8 mouse cellular contexts compared by ENCODE assay signal in genomic region chr12:118301072-118301865, GRCm38 (mm10). TPM values are rescaled to one million over a fixed set of nuclear protein-coding genes. Genes with fewer than 3 reads are reported as not detected.
DNase-seq lines count a peak whose midpoint lies in the region; ATAC-seq and TF ChIP-seq lines count a peak whose summit lies in the region.

TSS of gene Sp4 (minus strand) at chr12:118301440.

- peak within 1 kb of the TSS; percentile 93 to 98 for H3K4me3 ChIP-seq in ES-E14 (ENCODE audit: insufficient read depth in 1 of 2, low read depth in 1 of 2, low read length in 2 of 2, poor library complexity in 1 of 2, severe bottlenecking in 1 of 2)
- peak within 1 kb of the TSS; percentile 73 for H3K4me3 ChIP-seq in forebrain, embryonic 15.5 days
- peak within 1 kb of the TSS; percentile 95 for H3K4me3 ChIP-seq in lung, adult 2 months (replicated peaks; ENCODE audit: extremely low read depth, low read depth, low read length)

- H3K27me3 ChIP-seq in forebrain, embryonic 15.5 days, result no peaks in the 10 kb centered on the region

- in situ Hi-C loops in ES-E14 (cut with MboI; ENCODE audit: low sequenced_read_pairs in 2 of 2, unreplicated experiment in 2 of 2), result no loop called here

- H3K9ac ChIP-seq in ES-E14 (ENCODE audit: insufficient read depth, low read depth, low read length, poor library complexity, severe bottlenecking), result peak within 1 kb of the TSS; percentile 96
- H3K9ac ChIP-seq in forebrain, embryonic 15.5 days (replicated peaks), result peak within 1 kb of the TSS; percentile 74

- H3K9me3 ChIP-seq in ES-E14 (ENCODE audit: control insufficient read depth, insufficient read depth, low read depth, low read length), result no peaks in the 10 kb centered on the region
- no peaks in the 10 kb centered on the region for H3K9me3 ChIP-seq in forebrain, embryonic 15.5 days

- H3K4me2 ChIP-seq in forebrain, embryonic 15.5 days (replicated peaks), result peak within 1 kb of the TSS; percentile 62

- peak; percentile 91 for ATAC-seq in forebrain, embryonic 15.5 days (replicated peaks)
- peak; percentile 61 for ATAC-seq in neutrophil, adult 5-6 weeks (ENCODE audit: extremely low read depth, insufficient number of reproducible peaks, low FRiP score, poor library complexity, severe bottlenecking)

- 0 out of 4 replicates have a peak, but pooled peaks cover 0 to 2% of the 10 kb centered on the region in 2 experiments for H3K4me1 ChIP-seq in ES-E14 (ENCODE audit: control insufficient read depth in 2 of 2, insufficient read depth in 2 of 2, low read length in 2 of 2, poor library complexity in 1 of 2)
- H3K4me1 ChIP-seq in forebrain, embryonic 15.5 days, result peaks cover 41% of the 10 kb centered on the region
- H3K4me1 ChIP-seq in lung, adult 2 months (ENCODE audit: control insufficient read depth, insufficient read depth, low read length), result peaks cover 15% of the 10 kb centered on the region

- peak; percentile 89 for DNase-seq in ES-E14 (ENCODE audit: low read depth, low spot score)
- DNase-seq in cerebellum, adult 11-12 months, result peak; percentile 96
- peak; percentile 91 for DNase-seq in heart, postnatal 25 days (ENCODE audit: low spot score)
- peak; percentile 90 to 95 for DNase-seq in layer of hippocampus, adult 18-20 months (ENCODE audit: low spot score in 2 of 2)
- DNase-seq in lung, adult 2 months, result peak; percentile 86
- DNase-seq in thymus, adult 18-20 months, result peak; percentile 87 to 89

- intact Hi-C loops in heart, postnatal 25 days (cut with DNase I), result loop anchor here (5.0 kb wide), 1 partner anchor 541 kb away; no protein-coding TSS in a partner anchor

- TF ChIP-seq POLR2A in lung, adult 2 months (IDR thresholded peaks at IDR 0.05; ENCODE audit: borderline replicate concordance, extremely low read depth, low read depth, low read length), result no peak; the same call in none of the 2 replicates

- no peak for TF ChIP-seq CTCF in lung, adult 2 months (IDR thresholded peaks at IDR 0.05; ENCODE audit: insufficient read depth, low read length)

- no peaks in the 10 kb centered on the region; the same call in 1 of the 2 replicates for H3K36me3 ChIP-seq in ES-E14 (ENCODE audit: control insufficient read depth, insufficient read depth, low read length, poor library complexity, severe bottlenecking)
- H3K36me3 ChIP-seq in forebrain, embryonic 15.5 days, result no peaks in the 10 kb centered on the region

- peak within 1 kb of the TSS; percentile 91 for H3K27ac ChIP-seq in ES-E14 (ENCODE audit: insufficient read depth, low read depth, low read length, poor library complexity, severe bottlenecking)
- peak within 1 kb of the TSS; percentile 99 for H3K27ac ChIP-seq in forebrain, embryonic 15.5 days (replicated peaks)

- WGBS in forebrain, embryonic 15.5 days, result under 1% methylated on average over 51 of the region's 78 CpGs
- WGBS in lung, adult 2 months, result under 1% methylated on average over 67 of the region's 78 CpGs

TF ChIP-seq in ES-E14, 5 proteins besides CTCF, POLR2A, EP300 and RAD21:
- TF ChIP-seq HCFC1 (IDR thresholded peaks at IDR 0.05; ENCODE audit: borderline replicate concordance, insufficient read depth, low read length) (0 out of 2 replicates have a peak, but pooled peaks have one; percentile 8), ZNF384 (IDR thresholded peaks at IDR 0.05; ENCODE audit: low read depth, low read length) (no peak)

RNA-seq across cellular contexts. Expression of gene Sp4, which starts in this region (rescaled TPM):
- total RNA-seq in ES-E14 (2012; rRNA removed), result 10.4 and 12.2 TPM in 2 replicates
- 24.6 and 24.9 TPM in 2 replicates for polyA plus RNA-seq in forebrain, embryonic 15.5 days (2015; fragmentation: Nextera tagmentation; extraction: Ambion mirVana)
- total RNA-seq in heart, postnatal 25 days (2021), result 10 to 100 TPM in 1 of 2 experiments, 1 to 10 TPM in 1; 8.2 to 10.9 TPM
- total RNA-seq in layer of hippocampus, adult 18-20 months (2021), result 10 to 100 TPM; 29.4 to 30.7 TPM
- polyA plus RNA-seq in lung, adult 2 months (2012; rRNA removed), result 6.9 and 7.5 TPM in 2 replicates
- 60.5 and 62.7 TPM in 2 replicates for total RNA-seq in neutrophil, adult 5-6 weeks (2017)

Comparison
In these comparisons a context has a peak if more than half of its experiments do, and no peak if none do; other contexts are left out.
1. Peak in every context shown above with its lines: DNase-seq, ATAC-seq, H3K4me3 ChIP-seq and H3K27ac ChIP-seq.